Mouse (Mus musculus): ENCODE results near the gene Tsks. TPM values are rescaled to one million over a fixed set of nuclear protein-coding genes. Genes with fewer than 3 reads are reported as not detected.
A peak's percentile ranks its signal among the peaks of the same experiment; 100 is the strongest.

Tsks gene
- polyA plus RNA-seq, 1 experiment from 2014 or later = 0.11 TPM

GRCm38 (mm10) chr7:44981539-44981938 is 38.5 kb downstream of the Tsks start:
- Histone ChIP-seq H3K4me2 (no peak overlapping the region), H3K27ac (no peak overlapping the region), H3K27me3 (no peaks in the 10 kb centered on the region), H3K36me3 (peaks cover 77% of the 10 kb centered on the region), H3K9ac (replicated peaks) (no peak overlapping the region), H3K9me3 (no peaks in the 10 kb centered on the region), H3K4me3 (replicated peaks) (no peak overlapping the region), H3K4me1 (replicated peaks) (peaks cover 24% of the 10 kb centered on the region)
- 93% methylated on average over 8 of the region's 8 CpGs for WGBS
- no peak for ATAC-seq (ENCODE audit: insufficient number of reproducible peaks, insufficient read depth, low FRiP score, low TSS enrichment, low read depth)

- no peak overlapping the region for H3K27ac ChIP-seq
- peak overlapping the region; percentile 93; the same call in 1 of the 2 replicates for H3K4me3 ChIP-seq (replicated peaks)
- H3K9me3 ChIP-seq = no peaks in the 10 kb centered on the region
- 0 out of 2 replicates have a peak overlapping the region, but pooled peaks have one; percentile 68 for H3K4me2 ChIP-seq
- H3K36me3 ChIP-seq = peaks cover 61% of the 10 kb centered on the region
- no peaks in the 10 kb centered on the region for H3K27me3 ChIP-seq
- WGBS = 46% methylated on average over 6 of the region's 6 CpGs
- peaks cover 28% of the 10 kb centered on the region for H3K4me1 ChIP-seq (replicated peaks)
- no peak overlapping the region for H3K9ac ChIP-seq (replicated peaks)
- ATAC-seq (ENCODE audit: insufficient number of reproducible peaks, insufficient read depth, low FRiP score, low TSS enrichment, low read depth) = no peak
Measured at GRCm38 (mm10) chr7:44983085-44983484, 40.1 kb downstream of the Tsks start.

- ATAC-seq (ENCODE audit: insufficient number of reproducible peaks, insufficient read depth, low FRiP score, low TSS enrichment, low read depth) = no peak
- H3K27me3 ChIP-seq = no peaks in the 10 kb centered on the region
- H3K27ac ChIP-seq = peak overlapping the region; percentile 95; the same call in 1 of the 2 replicates
- H3K36me3 ChIP-seq = peaks cover 52% of the 10 kb centered on the region
- H3K4me3 ChIP-seq (replicated peaks) = peak overlapping the region; percentile 93
- WGBS = 74% methylated on average over 7 of the region's 7 CpGs
- peak overlapping the region; percentile 68 for H3K4me2 ChIP-seq
- peak overlapping the region; percentile 51 for H3K9ac ChIP-seq (replicated peaks)
- no peaks in the 10 kb centered on the region for H3K9me3 ChIP-seq
- H3K4me1 ChIP-seq (replicated peaks) = peaks cover 37% of the 10 kb centered on the region
Measured at GRCm38 (mm10) chr7:44983944-44984832, 41.2 kb downstream of the Tsks start.

- peak overlapping the region; percentile 95; the same call in 1 of the 2 replicates for H3K27ac ChIP-seq
- no peaks in the 10 kb centered on the region for H3K27me3 ChIP-seq
- H3K36me3 ChIP-seq = peaks cover 52% of the 10 kb centered on the region
- H3K4me1 ChIP-seq (replicated peaks) = peaks cover 38% of the 10 kb centered on the region
- ATAC-seq (ENCODE audit: insufficient number of reproducible peaks, insufficient read depth, low FRiP score, low TSS enrichment, low read depth) = no peak
- H3K4me2 ChIP-seq = peak overlapping the region; percentile 68
- peak overlapping the region; percentile 93 for H3K4me3 ChIP-seq (replicated peaks)
- H3K9me3 ChIP-seq = no peaks in the 10 kb centered on the region
- 44% methylated on average over 3 of the region's 3 CpGs for WGBS
- no peak overlapping the region for H3K9ac ChIP-seq (replicated peaks)
Measured at GRCm38 (mm10) chr7:44984833-44985164, 41.8 kb downstream of the Tsks start.

DNA sequence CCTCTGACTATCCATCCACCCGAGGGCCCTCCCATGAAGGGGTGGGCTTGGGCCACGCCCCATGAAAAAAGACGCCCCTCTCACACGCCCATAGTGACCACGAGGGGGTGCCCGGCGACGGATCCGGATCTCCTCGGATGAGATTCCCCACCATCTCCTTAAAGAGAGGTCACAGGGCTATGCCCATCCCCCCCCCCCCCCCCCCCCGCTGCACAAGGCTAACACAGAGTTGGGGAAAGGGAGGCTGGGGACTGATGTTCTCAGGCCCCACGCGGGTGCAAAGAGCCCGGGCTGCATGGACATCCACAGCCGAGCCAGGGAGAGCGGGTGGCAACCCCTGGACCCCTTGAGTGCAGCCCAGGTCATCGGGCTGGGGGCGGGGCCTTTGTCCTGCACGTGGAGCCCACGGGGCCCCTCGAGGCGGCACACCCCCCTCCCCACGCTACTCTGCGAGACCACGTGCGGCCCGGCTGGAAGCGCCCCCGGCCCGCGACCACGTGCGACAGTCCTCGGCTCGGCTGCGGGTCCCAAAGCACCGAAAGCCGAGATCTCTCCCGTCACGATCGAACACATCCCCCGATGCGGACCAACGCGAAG is 42.7 kb downstream of the Tsks start:
- ATAC-seq (ENCODE audit: insufficient number of reproducible peaks, insufficient read depth, low FRiP score, low TSS enrichment, low read depth) = no peak
- Histone ChIP-seq H3K4me1 (replicated peaks) (peaks cover 38% of the 10 kb centered on the region), H3K4me3 (replicated peaks) (peak overlapping the region; percentile 93), H3K27me3 (no peaks in the 10 kb centered on the region), H3K27ac (peak overlapping the region; percentile 95), H3K4me2 (peak overlapping the region; percentile 68), H3K9ac (replicated peaks) (peak overlapping the region; percentile 96), H3K36me3 (peaks cover 52% of the 10 kb centered on the region), H3K9me3 (no peaks in the 10 kb centered on the region)
- WGBS = under 1% methylated on average over 44 of the region's 45 CpGs

- peak within 1 kb of the TSS; percentile 96 for H3K9ac ChIP-seq (replicated peaks)
- ATAC-seq (ENCODE audit: insufficient number of reproducible peaks, insufficient read depth, low FRiP score, low TSS enrichment, low read depth) = peak; percentile 97
- peaks cover 51% of the 10 kb centered on the region for H3K36me3 ChIP-seq
- peak within 1 kb of the TSS; percentile 96 for H3K27ac ChIP-seq
- H3K4me1 ChIP-seq (replicated peaks) = peaks cover 38% of the 10 kb centered on the region
- H3K27me3 ChIP-seq = no peaks in the 10 kb centered on the region
- under 1% methylated on average over 42 of the region's 42 CpGs for WGBS
- H3K4me2 ChIP-seq = peak within 1 kb of the TSS; percentile 73
- H3K4me3 ChIP-seq (replicated peaks) = peak within 1 kb of the TSS; percentile 93
- H3K9me3 ChIP-seq = no peaks in the 10 kb centered on the region
Measured at GRCm38 (mm10) chr7:44986192-44986878, 43.3 kb downstream of the Tsks start, which contains the start of gene Prmt1. Gene Prmt1, minus strand, starts transcription at chr7:44986568.

DNA sequence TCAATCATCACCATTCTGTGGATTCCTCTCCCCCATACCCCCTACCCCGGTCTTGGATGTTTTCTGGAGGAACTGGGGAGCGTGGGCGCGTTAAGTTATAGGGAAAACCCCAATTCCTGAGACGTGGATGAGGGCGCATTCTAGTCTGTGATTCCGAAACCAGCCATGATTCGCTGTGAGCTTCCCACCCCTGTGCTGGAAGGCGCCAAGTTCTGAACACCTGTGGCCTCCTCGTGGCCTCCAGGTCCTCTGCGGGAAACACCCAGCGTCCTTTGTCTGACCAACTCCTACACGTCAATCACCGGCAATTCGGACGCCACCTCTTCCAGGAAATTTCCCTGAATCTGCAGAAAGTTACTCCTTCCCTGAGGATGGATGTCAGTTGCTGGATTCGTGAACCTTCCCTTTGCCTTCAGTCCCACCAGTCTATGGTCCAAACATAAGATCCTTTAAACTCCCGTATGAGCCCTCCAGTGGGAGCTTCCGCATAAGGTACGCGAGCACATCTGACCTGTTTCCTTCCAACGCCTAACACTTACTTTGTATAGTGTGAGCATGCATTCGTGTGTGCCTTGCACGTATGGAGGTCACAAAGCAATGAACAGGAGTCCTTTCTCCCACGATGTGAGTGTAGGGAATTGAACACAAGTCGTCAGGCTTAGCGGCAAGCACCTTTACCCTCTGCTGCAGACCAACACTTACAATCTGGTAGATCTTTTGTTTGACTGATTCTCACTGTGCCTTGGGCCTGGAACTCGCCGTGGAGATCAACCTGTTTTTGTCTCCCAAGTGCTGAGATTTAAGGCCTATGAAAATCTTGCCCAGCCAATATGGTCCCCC is 44.1 kb downstream of the Tsks start:
- Histone ChIP-seq H3K4me1 (replicated peaks) (peaks cover 38% of the 10 kb centered on the region), H3K9me3 (no peaks in the 10 kb centered on the region), H3K9ac (replicated peaks) (peak overlapping the region; percentile 70), H3K4me3 (replicated peaks) (peak overlapping the region; percentile 93), H3K4me2 (peak overlapping the region; percentile 73), H3K27ac (peak overlapping the region; percentile 96), H3K36me3 (peaks cover 51% of the 10 kb centered on the region), H3K27me3 (no peaks in the 10 kb centered on the region)
- ATAC-seq (ENCODE audit: insufficient number of reproducible peaks, insufficient read depth, low FRiP score, low TSS enrichment, low read depth) = peak; percentile 7; the same call in 1 of the 2 replicates
- under 1% methylated on average over 29 of the region's 29 CpGs for WGBS

GRCm38 (mm10) chr7:44996672-44997071 is 53.7 kb downstream of the Tsks start:
- Histone ChIP-seq H3K9me3 (no peaks in the 10 kb centered on the region), H3K9ac (replicated peaks) (peak overlapping the region; percentile 79), H3K27ac (peak overlapping the region; percentile 82), H3K27me3 (no peaks in the 10 kb centered on the region), H3K4me3 (replicated peaks) (peak overlapping the region; percentile 58), H3K36me3 (peaks cover 72% of the 10 kb centered on the region), H3K4me2 (peak overlapping the region; percentile 94), H3K4me1 (replicated peaks) (peaks cover 33% of the 10 kb centered on the region)
- ATAC-seq (ENCODE audit: insufficient number of reproducible peaks, insufficient read depth, low FRiP score, low TSS enrichment, low read depth) = no peak
- WGBS = 13% methylated on average over 10 of the region's 10 CpGs

GRCm38 (mm10) chr7:44997231-44997939 is 54.4 kb downstream of the Tsks start, which contains the start of gene Irf3:
Gene Irf3, plus strand, starts transcription at chr7:44997648.
- H3K27me3 ChIP-seq = no peaks in the 10 kb centered on the region
- WGBS = under 1% methylated on average over 43 of the region's 43 CpGs
- peaks cover 33% of the 10 kb centered on the region for H3K4me1 ChIP-seq (replicated peaks)
- peak within 1 kb of the TSS; percentile 94 for H3K4me2 ChIP-seq
- H3K36me3 ChIP-seq = peaks cover 72% of the 10 kb centered on the region
- peak within 1 kb of the TSS; percentile 79 for H3K9ac ChIP-seq (replicated peaks)
- ATAC-seq (ENCODE audit: insufficient number of reproducible peaks, insufficient read depth, low FRiP score, low TSS enrichment, low read depth) = peak; percentile 86
- H3K4me3 ChIP-seq (replicated peaks) = peak within 1 kb of the TSS; percentile 58
- no peaks in the 10 kb centered on the region for H3K9me3 ChIP-seq
- H3K27ac ChIP-seq = peak within 1 kb of the TSS; percentile 90

DNA sequence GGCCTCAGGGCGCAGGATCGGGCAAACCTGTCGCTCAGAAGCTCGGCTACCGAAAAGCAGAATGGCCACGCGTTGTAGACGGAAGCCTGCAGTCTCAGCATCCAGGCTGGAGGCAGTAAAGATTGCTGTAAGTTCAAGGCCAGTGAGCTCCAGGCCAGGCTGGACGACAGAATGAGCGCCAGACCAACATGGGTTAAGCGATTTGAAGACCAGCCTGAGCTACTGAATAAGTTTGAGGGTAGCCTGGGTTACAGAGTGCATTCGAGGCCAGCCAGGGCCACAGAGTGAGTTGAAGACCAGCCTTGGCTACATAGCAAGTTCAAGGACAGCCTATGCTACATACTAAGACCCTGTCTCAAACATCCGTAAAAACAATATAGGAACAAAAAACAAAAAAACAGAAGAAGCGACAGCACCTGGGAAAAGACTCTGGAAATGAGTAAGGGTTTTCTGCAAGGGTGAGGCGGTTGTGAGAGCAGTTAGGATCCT is 55.0 kb downstream of the Tsks start:
- Histone ChIP-seq H3K4me3 (replicated peaks) (peak overlapping the region; percentile 58), H3K36me3 (peaks cover 72% of the 10 kb centered on the region), H3K27ac (peak overlapping the region; percentile 90), H3K4me1 (replicated peaks) (peaks cover 33% of the 10 kb centered on the region), H3K9me3 (no peaks in the 10 kb centered on the region), H3K27me3 (no peaks in the 10 kb centered on the region), H3K9ac (replicated peaks) (peak overlapping the region; percentile 79), H3K4me2 (peak overlapping the region; percentile 94)
- 3% methylated on average over 15 of the region's 15 CpGs for WGBS
- ATAC-seq (ENCODE audit: insufficient number of reproducible peaks, insufficient read depth, low FRiP score, low TSS enrichment, low read depth) = no peak
